Mouse (Mus musculus) neural tube, embryonic 11.5 days (tissue): ENCODE measurements at regions not wholly inside any gene's neighbourhood (a gene's known extent, or its start where the extent isn't known, plus 50 kb on each side); places are given as distances from the start of the nearest gene placed in this dataset.
"Not testable (repeated sequence)": the region's sequence is repeated elsewhere in the genome, so short reads cannot be mapped to it uniquely, and the experiment has no call there.

Experiments
- ATAC-seq: fragments of 200-750 bp; cut with Nextera tagmentation; 2 replicates; pipeline ENCODE4 v1.8.0; 2017; ENCODE audit warnings: moderate number of reproducible peaks, mild to moderate bottlenecking, moderate TSS enrichment, moderate library complexity; ENCODE audit not compliant: insufficient read depth, low FRiP score, low TSS enrichment
- DNase-seq: peaks from one replicate; pipeline ENCODE4 v3.0.0-alpha.2; 2015; ENCODE audit warnings: low spot score
- H3K27ac ChIP-seq: fragments of 300-500 bp; sonication (generic); 2 replicates; pipeline ENCODE4 v1.5.1; 2014; ENCODE audit warnings: low read depth, mild to moderate bottlenecking, low read length
- H3K27me3 ChIP-seq: fragments of 300-500 bp; sonication (generic); 2 replicates; pipeline ENCODE4 v1.6.1; 2014; ENCODE audit warnings: mild to moderate bottlenecking, low read length, mixed read lengths; ENCODE audit not compliant: control insufficient read depth, insufficient read depth
- H3K36me3 ChIP-seq: fragments of 300-500 bp; sonication (generic); 2 replicates; pipeline ENCODE4 v1.6.1; 2014; ENCODE audit warnings: mild to moderate bottlenecking, low read length, moderate library complexity, mixed read lengths; ENCODE audit not compliant: control insufficient read depth, insufficient read depth
- H3K4me1 ChIP-seq: fragments of 300-500 bp; sonication (generic); 2 replicates; pipeline ENCODE4 v1.6.1; 2014; ENCODE audit warnings: low read length, mixed read lengths; ENCODE audit not compliant: control insufficient read depth, insufficient read depth
- H3K4me2 ChIP-seq: fragments of 300-500 bp; sonication (generic); 2 replicates; pipeline ENCODE4 v1.6.1; 2014; ENCODE audit warnings: low read depth, mild to moderate bottlenecking, moderate library complexity
- H3K4me3 ChIP-seq: fragments of 300-500 bp; sonication (generic); 2 replicates; pipeline ENCODE4 v1.5.1; 2014; ENCODE audit warnings: low read depth, low read length
- H3K9ac ChIP-seq: fragments of 300-500 bp; sonication (generic); 2 replicates; pipeline ENCODE4 v1.6.1; 2014; ENCODE audit warnings: mild to moderate bottlenecking, low read length
- H3K9me3 ChIP-seq: fragments of 300-500 bp; sonication (generic); 2 replicates; pipeline ENCODE4 v1.6.1; 2016; ENCODE audit warnings: low read length; ENCODE audit not compliant: control insufficient read depth
- WGBS: fragments of 180-500 bp; shearing (Covaris S2); extraction: QIAGEN DNeasy Blood & Tissue Kit; methylation state at CpG from one replicate; pipeline ENCODE4 v1.1.7; 2014; 5-methylcytosine and 5-hydroxymethylcytosine counted together

DNA sequence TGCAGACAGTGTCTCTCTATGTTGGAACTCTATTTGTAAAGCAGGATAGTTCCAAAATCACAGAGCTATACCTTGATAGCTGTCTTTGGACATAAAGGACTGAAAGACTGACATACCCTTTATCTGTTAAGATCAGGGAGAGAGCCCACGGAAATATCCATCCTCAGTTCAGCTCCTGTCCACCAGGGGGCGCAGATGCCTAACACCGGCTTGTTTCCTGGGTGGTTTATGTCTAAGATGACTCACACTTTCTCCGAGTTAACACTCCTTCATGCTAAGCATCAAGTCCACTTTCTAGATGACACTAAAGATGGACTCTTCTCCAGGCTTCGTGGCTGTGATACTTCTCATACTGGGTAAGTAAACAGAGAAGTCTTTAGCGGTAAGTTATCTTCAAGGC is 636.8 kb upstream of the Olfr1507 start:
- not testable (repeated sequence) for H3K27me3 ChIP-seq, H3K4me3 ChIP-seq, H3K36me3 ChIP-seq, ATAC-seq, H3K9ac ChIP-seq, H3K9me3 ChIP-seq, H3K4me2 ChIP-seq, H3K4me1 ChIP-seq, H3K27ac ChIP-seq
- peak; percentile 60 for DNase-seq
- 31% methylated on average over 6 of the region's 6 CpGs for WGBS

DNA sequence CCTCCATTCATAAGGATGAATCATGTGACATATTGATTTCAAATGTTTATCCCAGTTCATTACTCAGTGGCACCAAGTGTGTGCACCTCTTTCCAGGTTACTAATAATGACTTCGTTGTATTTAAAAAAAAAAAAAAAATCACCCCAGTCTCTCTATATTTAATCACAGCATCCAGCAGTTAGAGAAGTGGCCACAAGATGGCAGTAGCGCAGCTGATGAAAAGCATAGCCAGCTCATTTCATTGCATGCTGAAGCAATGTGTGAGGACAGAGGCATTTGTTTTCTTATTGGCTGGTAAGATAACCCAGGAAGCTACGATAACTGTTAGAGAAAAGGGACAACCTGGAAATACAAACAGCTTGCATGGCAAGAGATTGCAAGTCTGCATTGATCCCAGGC is 626.2 kb upstream of the Olfr1507 start:
- H3K9ac ChIP-seq, H3K27ac ChIP-seq, H3K9me3 ChIP-seq, H3K27me3 ChIP-seq, H3K36me3 ChIP-seq, ATAC-seq, H3K4me2 ChIP-seq, H3K4me1 ChIP-seq, H3K4me3 ChIP-seq, DNase-seq: not testable (repeated sequence)
- WGBS = 33% methylated on average over 2 of the region's 3 CpGs

DNA sequence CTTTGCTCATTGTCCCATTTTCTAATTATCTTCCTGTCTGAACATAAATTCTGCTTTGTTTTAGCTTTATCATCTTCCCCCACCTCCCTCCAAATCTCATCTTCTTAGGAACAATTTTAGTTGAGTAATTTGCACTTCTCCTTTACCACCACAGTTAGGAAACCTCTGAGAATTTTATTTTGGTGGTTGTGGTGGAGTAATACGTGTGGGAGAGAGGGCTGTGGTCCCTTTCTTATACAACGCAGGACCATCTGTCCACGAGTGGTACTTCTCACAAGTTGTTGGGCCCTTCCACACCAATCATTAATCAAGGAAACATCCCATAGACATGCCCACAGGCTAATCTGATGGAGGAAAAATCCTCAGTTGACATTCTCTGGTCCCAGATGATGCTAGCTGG is 614.2 kb upstream of the Olfr1507 start:
- not testable (repeated sequence) for H3K27me3 ChIP-seq, H3K9ac ChIP-seq, ATAC-seq, H3K4me3 ChIP-seq, H3K27ac ChIP-seq, H3K4me2 ChIP-seq, H3K9me3 ChIP-seq, H3K4me1 ChIP-seq, DNase-seq, H3K36me3 ChIP-seq
- 89% methylated on average over 3 of the region's 3 CpGs for WGBS

DNA sequence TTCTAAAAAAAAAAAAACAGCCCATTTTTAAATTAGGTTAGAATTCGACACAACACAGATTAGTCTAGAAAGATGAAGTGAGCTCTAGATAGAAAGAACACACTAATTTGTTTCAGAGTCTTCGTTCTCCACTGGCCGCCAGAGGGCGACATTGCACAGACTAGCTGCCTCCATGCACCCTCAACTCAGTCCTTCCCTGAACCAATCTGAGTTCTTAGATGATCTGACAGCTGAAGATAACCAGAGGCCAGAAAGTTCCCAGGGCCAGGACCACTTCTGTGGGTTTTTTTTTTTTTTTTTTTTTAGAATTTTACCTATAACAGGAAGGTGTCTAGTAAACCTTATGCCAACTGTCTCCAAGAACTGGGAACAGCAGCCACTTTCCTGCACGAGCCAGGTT is 605.8 kb upstream of the Olfr1507 start:
- not testable (repeated sequence) for ATAC-seq, DNase-seq
- 37% methylated on average over 5 of the region's 5 CpGs for WGBS

DNA sequence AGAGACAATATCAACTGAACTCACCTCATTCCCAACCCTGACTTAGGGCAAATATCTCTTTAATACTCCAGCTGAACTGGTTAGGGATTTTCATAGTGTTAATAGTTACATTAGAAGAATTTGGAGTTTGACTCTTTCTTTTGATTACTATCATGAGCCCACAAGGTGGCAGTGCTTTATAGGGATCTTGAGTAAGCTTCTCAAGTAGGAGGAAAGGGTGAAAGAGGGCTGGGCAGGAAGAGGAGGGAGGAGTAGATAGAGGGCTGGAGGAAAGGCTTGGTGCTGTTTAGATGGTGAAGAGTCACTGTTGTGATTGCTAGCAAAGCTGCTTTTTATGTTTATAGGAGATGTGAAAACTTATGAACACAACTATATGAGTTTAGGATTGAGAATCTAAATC is 595.4 kb upstream of the Olfr1507 start:
- not testable (repeated sequence) for H3K9ac ChIP-seq, H3K9me3 ChIP-seq, H3K36me3 ChIP-seq, H3K27ac ChIP-seq, DNase-seq, ATAC-seq, H3K4me3 ChIP-seq, H3K4me2 ChIP-seq, H3K27me3 ChIP-seq, H3K4me1 ChIP-seq

More for the DNA sequence above, 605.8 kb upstream of the Olfr1507 start:
- H3K27ac ChIP-seq, H3K9me3 ChIP-seq, H3K4me3 ChIP-seq, H3K9ac ChIP-seq, H3K27me3 ChIP-seq, H3K4me1 ChIP-seq, H3K4me2 ChIP-seq, H3K36me3 ChIP-seq: not testable (repeated sequence)

DNA sequence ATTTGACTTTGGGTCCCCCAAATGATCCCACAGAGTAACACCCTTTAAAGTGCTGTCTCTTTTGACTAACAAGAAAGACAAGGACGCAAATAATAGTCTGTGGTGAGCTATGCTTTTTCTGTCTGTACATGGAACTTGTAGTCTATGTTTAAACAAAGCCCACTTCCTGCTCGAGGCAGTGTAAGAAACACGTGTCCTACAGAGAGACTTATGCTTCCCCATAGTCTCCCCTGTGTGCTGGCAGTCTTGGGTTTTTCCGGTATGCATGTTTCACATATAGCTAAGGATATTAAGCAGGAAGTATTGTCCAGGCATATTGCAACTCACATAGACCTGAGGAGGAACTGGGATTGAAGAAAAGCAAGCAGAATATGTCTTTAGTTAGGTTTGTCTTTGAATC is 586.3 kb upstream of the Olfr1507 start:
- not testable (repeated sequence) for H3K4me1 ChIP-seq, H3K4me3 ChIP-seq, H3K9me3 ChIP-seq, DNase-seq, H3K27ac ChIP-seq, H3K27me3 ChIP-seq, ATAC-seq, H3K4me2 ChIP-seq, H3K36me3 ChIP-seq, H3K9ac ChIP-seq
- WGBS = 90% methylated on average over 4 of the region's 4 CpGs

DNA sequence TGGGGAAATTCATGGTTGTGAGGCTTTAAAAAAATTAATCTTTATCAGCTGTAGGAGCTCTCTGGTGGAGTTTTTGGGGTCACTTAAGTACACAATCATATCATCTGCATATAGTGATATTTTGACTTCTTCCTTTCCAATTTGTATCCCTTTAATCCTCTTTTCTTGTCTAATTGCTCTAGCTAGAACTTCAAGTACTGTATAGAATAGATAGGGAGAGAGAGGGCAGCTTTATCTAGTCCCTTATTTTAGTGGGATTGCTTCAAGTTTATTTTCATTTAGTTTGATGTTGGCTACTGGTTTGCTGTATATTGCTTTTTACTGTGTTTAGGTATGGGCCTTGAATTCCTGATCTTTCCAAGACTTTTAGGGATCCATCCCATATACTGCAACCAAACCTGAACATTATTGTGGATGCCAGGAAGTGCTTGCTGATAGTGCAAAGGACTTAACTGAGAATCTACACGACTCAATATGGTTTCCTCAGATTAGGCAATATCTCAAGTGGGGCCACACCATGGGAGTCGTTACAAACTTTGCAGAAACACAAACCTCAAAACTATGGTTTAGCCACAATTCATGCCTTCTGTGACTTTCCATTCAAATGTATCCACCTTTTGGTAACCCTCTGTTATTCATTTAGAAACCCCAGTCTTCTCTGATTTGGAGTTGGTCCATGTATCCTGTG is 585.6 kb upstream of the Olfr1507 start:
- WGBS = no CpG with 5 or more reads among the region's 2 CpGs
- H3K9ac ChIP-seq, H3K9me3 ChIP-seq, H3K4me3 ChIP-seq, H3K4me1 ChIP-seq, H3K27ac ChIP-seq, H3K27me3 ChIP-seq, DNase-seq, H3K4me2 ChIP-seq, H3K36me3 ChIP-seq, ATAC-seq: not testable (repeated sequence)

DNA sequence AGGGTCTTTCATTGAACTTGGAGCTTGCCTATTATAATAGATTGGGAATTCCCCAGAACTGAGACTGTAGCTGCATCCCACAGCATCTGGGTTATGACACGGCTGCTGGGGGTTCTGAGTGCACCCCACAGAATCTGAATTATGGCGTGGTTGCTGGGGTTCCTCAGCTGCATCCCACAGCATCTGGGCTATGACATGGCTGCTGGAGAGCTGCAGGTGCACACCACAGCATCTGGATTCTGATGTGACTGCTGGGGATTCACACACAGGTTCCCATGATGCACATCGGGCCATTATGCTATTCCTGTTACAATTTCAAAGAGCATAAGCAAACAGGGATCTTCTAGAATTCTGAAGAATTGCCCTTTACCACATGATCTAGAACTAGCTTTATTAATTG is 585.0 kb upstream of the Olfr1507 start:
- not testable (repeated sequence) for H3K4me1 ChIP-seq, H3K27me3 ChIP-seq, H3K9me3 ChIP-seq, H3K36me3 ChIP-seq, H3K9ac ChIP-seq, ATAC-seq, H3K4me3 ChIP-seq, H3K27ac ChIP-seq, DNase-seq, H3K4me2 ChIP-seq
- 84% methylated on average over 3 of the region's 3 CpGs for WGBS

DNA sequence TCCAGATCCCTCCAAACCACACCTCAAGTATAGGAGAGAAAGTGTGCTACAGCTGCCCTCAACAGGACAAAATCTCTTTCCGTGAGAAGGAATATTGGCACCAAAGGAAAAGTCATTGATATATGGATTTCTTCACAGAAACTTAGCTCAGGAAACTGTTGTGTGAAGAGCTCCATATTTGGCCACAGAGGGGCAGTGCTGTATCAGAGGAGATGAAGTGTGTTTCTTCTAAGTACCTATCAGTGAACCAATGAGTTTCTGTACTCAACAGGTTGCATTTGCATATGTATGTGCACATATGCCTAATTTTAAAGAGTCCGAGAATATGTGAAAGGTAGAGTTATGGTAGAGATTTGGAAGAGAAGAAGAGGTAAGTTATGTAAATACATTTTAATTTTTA is 580.4 kb upstream of the Olfr1507 start:
- not testable (repeated sequence) for H3K4me2 ChIP-seq, H3K36me3 ChIP-seq, H3K9ac ChIP-seq, ATAC-seq, H3K4me1 ChIP-seq, DNase-seq, H3K27ac ChIP-seq, H3K27me3 ChIP-seq, H3K9me3 ChIP-seq, H3K4me3 ChIP-seq
- 76% methylated on average over 2 of the region's 2 CpGs for WGBS
